Mouse (Mus musculus) cerebellum, adult 9-10 months (tissue): ENCODE results near the gene Gm4141.
"Not testable (repeated sequence)": the region's sequence is repeated elsewhere in the genome, so short reads cannot be mapped to it uniquely, and the experiment has no call there.

Experiments used
- DNase-seq: peaks from one replicate; pipeline ENCODE4 v3.0.0; 2022

Gene Gm4141

GRCm38 (mm10) chr7:20576141-20576540 lies at the start of gene Gm4141:
TSS of gene Gm4141 (minus strand) at chr7:20576241.
- not testable (repeated sequence) for DNase-seq

GRCm38 (mm10) chr7:20598921-20599320 lies 22.9 kb upstream of the Gm4141 start, which contains the start of gene Gm4513:
TSS of gene Gm4513 (minus strand) at chr7:20599021.
- DNase-seq: not testable (repeated sequence)

GRCm38 (mm10) chr7:20545657-20546056 lies 30.4 kb downstream of the Gm4141 start, which contains the start of gene Gm5726:
TSS of gene Gm5726 (minus strand) at chr7:20545757.
- DNase-seq: not testable (repeated sequence)

- not testable (repeated sequence) for DNase-seq
Observed at GRCm38 (mm10) chr7:20533537-20533936, 42.5 kb downstream of the Gm4141 start, which contains the start of gene Vmn1r104. TSS of gene Vmn1r104 (plus strand) at chr7:20533837.
